Mouse (Mus musculus) kidney, adult 2 months (tissue): ENCODE data around the gene Nuak2. TPM values are rescaled to one million over a fixed set of nuclear protein-coding genes. Genes with fewer than 3 reads are reported as not detected.

Source experiments
- DNase-seq: peaks from one replicate; pipeline ENCODE4 v3.0.0; 2021
- H3K27ac ChIP-seq: fragments of 200-500 bp; 2 replicates; pipeline ENCODE4 v1.5.1; 2012; ENCODE audit warnings: low read depth, low read length, control low read depth, inconsistent platforms; ENCODE audit not compliant: insufficient read depth
- H3K27me3 ChIP-seq: fragments of 200-500 bp; replicated peaks from 2 replicates; pipeline ENCODE4 v1.6.1; 2012; ENCODE audit warnings: mild to moderate bottlenecking, moderate library complexity, low read length, inconsistent platforms; ENCODE audit not compliant: control insufficient read depth, insufficient read depth
- H3K36me3 ChIP-seq: fragments of 200-500 bp; 2 replicates; pipeline ENCODE4 v1.6.1; 2012; ENCODE audit warnings: mild to moderate bottlenecking, moderate library complexity, low read length, inconsistent platforms; ENCODE audit not compliant: control insufficient read depth, insufficient read depth
- H3K4me1 ChIP-seq: fragments of 200-500 bp; 2 replicates; pipeline ENCODE4 v1.6.1; 2011; ENCODE audit warnings: low read length; ENCODE audit not compliant: control insufficient read depth, insufficient read depth
- H3K4me3 ChIP-seq: fragments of 200-500 bp; 2 replicates; pipeline ENCODE4 v1.5.1; 2011; ENCODE audit warnings: mild to moderate bottlenecking, low read depth, low read length, control low read depth; ENCODE audit not compliant: insufficient read depth
- CTCF ChIP-seq: fragments of 200-500 bp; conservative IDR thresholded peaks from 2 replicates; pipeline ENCODE4 v1.5.1; 2011; ENCODE audit warnings: low read depth, mild to moderate bottlenecking, control low read depth, low read length, moderate library complexity, mixed read lengths; ENCODE audit not compliant: insufficient read depth, insufficient read length
- POLR2A ChIP-seq: fragments of 200-500 bp; IDR thresholded peaks from one replicate; pipeline ENCODE4 v1.6.1; 2011; ENCODE audit warnings: low read depth, low read length, control low read depth
- WGBS: fragments of 180-500 bp; shearing (Covaris S2); methylation state at CpG from one replicate; pipeline ENCODE4 v1.1.7; 2018; 5-methylcytosine and 5-hydroxymethylcytosine counted together
- polyA plus RNA-seq: library from polyadenylated mRNA; depleted of rRNA; stranded (reverse); fragments of >200 nt; gene quantifications from 2 replicates; pipeline ENCODE4 v1.2.3, GENCODE M21; 2012

The Nuak2 gene
- polyA plus RNA-seq, 1 experiment, result 56.1 TPM

GRCm38 (mm10) chr1:132281523-132282176, 34.3 kb upstream of the Nuak2 start:
- no peaks in the 10 kb centered on the region for H3K27me3 ChIP-seq
- H3K4me3 ChIP-seq, result no peak overlapping the region
- WGBS, result 45% methylated on average over 8 of the region's 8 CpGs
- H3K4me1 ChIP-seq, result no peaks in the 10 kb centered on the region
- H3K36me3 ChIP-seq, result no peaks in the 10 kb centered on the region
- TF ChIP-seq CTCF (no peak), POLR2A (no peak)
- no peak for DNase-seq
- H3K27ac ChIP-seq, result no peak overlapping the region

GRCm38 (mm10) chr1:132282177-132282536, 33.8 kb upstream of the Nuak2 start:
- H3K27me3 ChIP-seq, result no peaks in the 10 kb centered on the region
- no peaks in the 10 kb centered on the region for H3K4me1 ChIP-seq
- DNase-seq, result no peak
- WGBS, result 93% methylated on average over 2 of the region's 2 CpGs
- TF ChIP-seq POLR2A, result no peak
- no peak for TF ChIP-seq CTCF
- H3K27ac ChIP-seq, result no peak overlapping the region
- no peaks in the 10 kb centered on the region for H3K36me3 ChIP-seq
- no peak overlapping the region for H3K4me3 ChIP-seq

- WGBS, result 87% methylated on average over 13 of the region's 13 CpGs
- H3K36me3 ChIP-seq, result no peaks in the 10 kb centered on the region
- no peak for DNase-seq
- no peak for TF ChIP-seq CTCF
- no peak for TF ChIP-seq POLR2A
- H3K27ac ChIP-seq, result no peak overlapping the region
- H3K27me3 ChIP-seq, result no peaks in the 10 kb centered on the region
- H3K4me1 ChIP-seq, result peaks cover 4% of the 10 kb centered on the region; the same call in 1 of the 2 replicates
- H3K4me3 ChIP-seq, result no peak overlapping the region
Observed at GRCm38 (mm10) chr1:132283018-132283417, 32.9 kb upstream of the Nuak2 start.

GRCm38 (mm10) chr1:132286735-132287134, 29.2 kb upstream of the Nuak2 start:
- no peak for DNase-seq
- no peak for TF ChIP-seq CTCF
- TF ChIP-seq POLR2A, result no peak
- Histone ChIP-seq H3K4me3 (no peak overlapping the region), H3K4me1 (peaks cover 11% of the 10 kb centered on the region; the same call in 1 of the 2 replicates), H3K36me3 (no peaks in the 10 kb centered on the region), H3K27ac (no peak overlapping the region), H3K27me3 (no peaks in the 10 kb centered on the region)
- 56% methylated on average over 1 of the region's 1 CpGs for WGBS

GRCm38 (mm10) chr1:132287445-132287844, 28.5 kb upstream of the Nuak2 start:
- H3K27me3 ChIP-seq, result no peaks in the 10 kb centered on the region
- no peak for DNase-seq
- peaks cover 17% of the 10 kb centered on the region for H3K4me1 ChIP-seq
- no peak overlapping the region for H3K4me3 ChIP-seq
- H3K36me3 ChIP-seq, result no peaks in the 10 kb centered on the region
- 0 out of 2 replicates have a peak overlapping the region, but pooled peaks have one; percentile 25 for H3K27ac ChIP-seq
- TF ChIP-seq CTCF, result no peak
- 66% methylated on average over 2 of the region's 2 CpGs for WGBS

GRCm38 (mm10) chr1:132287991-132288451, 27.9 kb upstream of the Nuak2 start:
- no peak overlapping the region for H3K4me3 ChIP-seq
- H3K27me3 ChIP-seq, result no peaks in the 10 kb centered on the region
- H3K27ac ChIP-seq, result no peak overlapping the region
- 32% methylated on average over 11 of the region's 11 CpGs for WGBS
- H3K4me1 ChIP-seq, result peaks cover 22% of the 10 kb centered on the region
- peak; percentile 43 for DNase-seq
- H3K36me3 ChIP-seq, result no peaks in the 10 kb centered on the region
- no peak for TF ChIP-seq POLR2A
- TF ChIP-seq CTCF, result no peak

GRCm38 (mm10) chr1:132289965-132290364, 26.0 kb upstream of the Nuak2 start:
- H3K27me3 ChIP-seq, result no peaks in the 10 kb centered on the region
- TF ChIP-seq CTCF, result no peak
- no peak for TF ChIP-seq POLR2A
- 89% methylated on average over 6 of the region's 6 CpGs for WGBS
- no peaks in the 10 kb centered on the region for H3K36me3 ChIP-seq
- H3K4me3 ChIP-seq, result no peak overlapping the region
- no peak for DNase-seq
- no peak overlapping the region for H3K27ac ChIP-seq
- H3K4me1 ChIP-seq, result peaks cover 24% of the 10 kb centered on the region

- H3K36me3 ChIP-seq, result no peaks in the 10 kb centered on the region
- no peaks in the 10 kb centered on the region for H3K27me3 ChIP-seq
- no peak overlapping the region for H3K4me3 ChIP-seq
- DNase-seq, result no peak
- WGBS, result 63% methylated on average over 11 of the region's 11 CpGs
- H3K4me1 ChIP-seq, result peaks cover 24% of the 10 kb centered on the region
- no peak overlapping the region for H3K27ac ChIP-seq
- TF ChIP-seq CTCF (no peak), POLR2A (no peak)
Observed at GRCm38 (mm10) chr1:132290921-132291675, 24.8 kb upstream of the Nuak2 start.
